Mouse (Mus musculus) liver, adult (tissue): ENCODE measurements at regions not wholly inside any gene's neighbourhood (a gene's known extent, or its start where the extent isn't known, plus 50 kb on each side); places are given as distances from the start of the nearest gene placed in this dataset.

Source experiments
- GATA4 ChIP-seq: IDR thresholded peaks from 2 replicates; pipeline ENCODE4 v1.6.1; 2014; ENCODE audit warnings: mild to moderate bottlenecking, low read length; ENCODE audit not compliant: insufficient replicate concordance

DNA sequence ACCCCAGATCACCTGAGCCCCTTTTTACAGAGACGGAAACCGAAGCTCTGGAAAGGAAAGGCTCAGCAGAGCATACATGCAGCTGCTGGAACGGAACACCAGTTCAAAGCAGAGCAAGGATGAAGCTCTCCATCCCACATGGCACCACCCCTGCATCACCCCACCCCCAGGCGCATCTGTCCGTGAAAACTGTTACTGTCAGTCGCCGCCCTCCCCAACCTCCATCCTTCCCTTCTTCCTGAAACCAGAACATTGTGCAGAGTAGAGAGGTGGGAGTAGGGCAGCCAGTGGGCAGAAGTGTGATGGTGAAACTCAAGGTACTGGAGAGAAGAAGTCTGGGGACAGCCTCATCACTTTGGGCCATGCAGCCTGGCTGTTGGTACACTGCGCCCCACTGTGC is 84.6 kb downstream of the Rplp1 start:
- TF ChIP-seq GATA4, result no peak

DNA sequence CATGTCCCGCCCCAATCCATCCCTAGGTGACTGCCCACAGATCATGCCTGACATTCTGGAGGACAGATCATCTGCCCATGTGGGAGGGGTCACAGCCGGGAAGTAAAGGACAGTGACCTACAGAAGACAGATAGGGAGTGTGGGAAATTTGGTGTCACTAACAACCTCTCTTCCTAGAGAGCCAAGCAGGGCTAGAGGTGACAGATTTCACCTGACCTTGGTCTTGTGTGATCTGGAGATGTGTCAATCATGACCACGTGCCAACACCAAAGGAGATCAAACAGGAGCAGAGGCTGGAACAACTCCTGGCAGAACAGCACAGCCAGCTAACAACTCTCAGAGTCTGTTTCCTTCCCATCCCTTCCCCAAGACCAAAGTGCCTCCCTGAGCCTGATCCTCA is 85.0 kb downstream of the Rplp1 start:
- TF ChIP-seq GATA4, result peak; percentile 80; the same call in 1 of the 2 replicates

DNA sequence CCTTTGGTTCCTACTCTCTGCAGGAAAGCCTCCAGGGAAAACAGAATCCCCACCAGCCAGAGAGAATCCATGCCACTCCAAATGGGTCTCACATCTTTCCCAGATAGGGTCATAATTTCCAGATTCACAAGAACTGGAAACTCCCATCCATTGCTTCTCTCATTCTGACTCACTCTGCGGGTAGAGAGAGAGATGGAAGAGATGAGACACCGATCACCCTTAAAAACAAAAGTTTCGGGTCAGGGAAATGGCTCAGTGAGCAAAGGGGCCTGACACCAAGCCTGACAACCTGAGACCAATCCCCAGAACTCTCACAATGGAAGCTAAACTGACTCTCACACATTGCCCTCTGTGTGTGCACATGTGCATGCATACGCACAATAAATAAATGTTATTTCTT is 86.6 kb downstream of the Rplp1 start:
- no peak for TF ChIP-seq GATA4

DNA sequence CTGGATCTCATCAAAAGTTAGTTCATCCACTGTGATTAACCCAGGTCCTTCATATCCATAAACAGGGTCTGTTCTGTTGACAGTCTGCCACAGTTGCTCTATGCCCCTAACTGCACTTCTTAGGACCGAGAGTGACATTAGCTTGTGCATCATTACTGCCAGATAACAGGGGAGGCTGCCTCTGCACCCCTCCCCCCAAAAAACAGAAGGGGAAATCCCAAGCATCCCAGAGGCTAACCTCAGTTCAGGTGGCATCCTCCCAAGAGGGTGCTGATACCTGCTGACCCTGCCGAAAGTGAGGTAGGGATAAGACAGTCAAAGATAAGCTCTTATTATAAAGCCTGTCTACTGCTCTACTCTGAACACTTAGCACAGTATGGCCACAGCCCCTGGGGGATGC is 87.3 kb downstream of the Rplp1 start:
- no peak for TF ChIP-seq GATA4

DNA sequence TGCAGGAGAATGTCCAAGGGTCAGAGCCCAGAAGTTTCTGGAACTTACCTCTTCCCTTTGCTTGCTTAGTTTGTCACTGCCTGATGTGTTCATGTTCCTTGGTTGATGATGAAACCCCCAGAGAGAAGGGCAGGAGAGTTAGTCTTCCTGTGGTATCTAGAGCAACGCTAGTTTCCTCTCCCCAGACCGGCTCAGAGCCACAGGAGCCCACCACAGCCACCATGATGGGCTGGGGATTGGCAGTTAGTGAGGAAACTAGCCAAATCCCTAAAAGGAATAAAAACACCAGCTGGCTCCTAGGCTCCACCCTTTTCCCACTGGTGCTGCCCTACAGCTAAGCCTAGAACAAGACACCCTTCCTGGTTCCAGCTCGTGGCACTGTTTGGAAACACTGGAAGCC is 87.9 kb downstream of the Rplp1 start:
- TF ChIP-seq GATA4, result no peak

DNA sequence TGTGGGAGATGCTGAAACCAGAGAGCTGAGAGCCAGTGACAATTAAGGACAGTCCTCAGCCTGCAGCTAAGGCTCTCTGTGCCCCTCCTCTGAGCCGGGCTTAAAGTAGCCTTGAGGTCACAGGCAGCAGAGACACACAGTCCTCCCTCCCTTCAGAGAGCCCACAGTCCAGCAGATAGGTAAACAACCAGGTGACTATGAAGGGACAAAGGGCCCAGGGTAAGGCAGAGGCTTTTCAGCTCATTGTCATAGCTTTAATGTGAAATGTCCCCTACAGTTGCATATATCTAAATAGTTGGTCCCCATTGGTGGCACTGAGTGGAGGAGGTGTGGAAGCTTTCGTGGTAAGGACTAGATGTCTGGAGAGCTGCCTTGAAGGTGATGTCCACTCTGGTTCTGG is 88.5 kb downstream of the Rplp1 start:
- TF ChIP-seq GATA4, result no peak

DNA sequence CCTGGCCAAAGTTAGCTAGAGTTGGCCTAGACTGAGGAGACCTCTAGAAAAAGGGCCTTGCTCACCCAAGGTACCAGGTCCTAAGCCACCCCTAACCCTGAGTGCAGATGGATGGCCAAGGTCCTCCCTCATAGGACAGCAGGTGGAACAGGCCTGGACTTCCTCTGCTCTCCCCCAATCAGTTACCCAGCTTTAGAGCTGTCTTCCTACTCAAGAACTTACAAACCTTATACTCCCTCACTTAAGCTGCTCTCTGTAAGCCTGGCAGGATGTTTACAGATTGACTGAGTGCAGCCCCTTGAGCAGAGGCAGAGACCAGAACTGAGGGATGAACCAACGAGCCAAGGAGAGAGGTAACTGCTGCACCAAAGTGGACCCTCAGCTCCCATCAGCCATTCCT is 94.5 kb downstream of the Rplp1 start:
- TF ChIP-seq GATA4, result no peak

DNA sequence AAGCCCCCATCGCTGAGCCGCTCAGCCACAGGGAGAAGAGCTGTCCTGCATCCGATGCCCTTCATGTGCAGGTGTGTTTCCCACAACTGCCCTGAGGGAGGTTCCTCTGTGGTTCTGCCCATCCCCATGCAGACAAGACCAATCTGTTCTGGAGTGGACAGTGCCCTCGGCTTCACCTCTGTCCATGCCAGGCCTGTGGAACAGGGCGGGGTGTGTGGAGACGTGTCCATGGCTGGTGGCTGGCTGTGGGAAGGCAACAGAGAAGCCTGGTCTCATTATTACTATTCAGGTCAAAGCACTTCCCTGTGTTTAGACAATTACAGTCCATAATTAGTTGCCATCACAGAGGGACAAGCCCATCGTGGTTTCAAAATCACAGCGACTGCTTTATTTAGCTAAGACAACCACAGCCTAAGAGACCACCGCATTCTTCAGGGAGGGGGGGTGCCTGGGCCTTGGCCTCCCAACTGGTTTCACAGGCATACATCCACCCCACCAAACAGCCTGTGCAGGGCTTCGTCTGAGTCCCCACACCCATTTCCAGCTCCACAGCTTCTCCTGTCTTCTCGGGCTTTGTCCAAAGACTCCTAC is 97.7 kb downstream of the Rplp1 start:
- TF ChIP-seq GATA4, result no peak

DNA sequence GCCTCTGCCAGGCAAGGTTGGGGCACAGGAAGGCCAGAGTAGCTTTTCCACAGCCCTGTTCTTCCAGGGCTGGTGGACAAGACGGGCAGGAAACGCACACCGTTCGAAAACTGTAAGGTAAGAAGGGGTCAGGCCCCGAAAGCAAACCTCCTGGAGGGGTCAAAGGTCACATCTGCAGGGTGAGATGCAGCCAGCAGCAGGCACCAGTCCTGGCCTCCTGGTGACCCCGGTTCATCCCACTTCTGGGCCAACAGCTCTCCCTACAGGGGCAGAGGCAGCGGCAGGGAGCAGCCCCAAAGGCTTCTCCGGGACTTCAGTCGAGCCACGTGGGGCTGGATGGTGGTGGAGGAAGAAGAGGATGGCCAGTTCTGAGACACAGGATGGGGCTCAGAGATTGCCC is 98.3 kb downstream of the Rplp1 start:
- no peak for TF ChIP-seq GATA4

DNA sequence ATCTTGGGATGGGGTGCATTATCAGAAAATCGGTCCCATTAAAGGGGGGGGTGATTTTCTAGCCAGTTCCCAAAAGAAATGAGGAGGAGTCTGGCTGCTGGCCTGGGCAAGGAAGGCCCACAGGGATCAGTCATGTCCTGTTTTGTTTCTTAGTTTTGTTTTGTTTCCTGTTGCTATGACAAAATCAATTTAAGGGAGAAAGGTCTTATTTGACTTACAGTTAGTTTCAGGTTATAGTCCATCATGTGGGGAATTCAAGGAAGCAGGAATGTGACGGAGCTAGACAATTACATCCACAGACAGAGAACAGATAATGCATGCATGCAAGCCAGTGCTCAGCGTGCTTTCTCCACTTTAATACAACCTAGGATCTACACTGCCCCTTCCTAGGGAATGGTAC is 101.1 kb downstream of the Rplp1 start:
- TF ChIP-seq GATA4, result no peak

DNA sequence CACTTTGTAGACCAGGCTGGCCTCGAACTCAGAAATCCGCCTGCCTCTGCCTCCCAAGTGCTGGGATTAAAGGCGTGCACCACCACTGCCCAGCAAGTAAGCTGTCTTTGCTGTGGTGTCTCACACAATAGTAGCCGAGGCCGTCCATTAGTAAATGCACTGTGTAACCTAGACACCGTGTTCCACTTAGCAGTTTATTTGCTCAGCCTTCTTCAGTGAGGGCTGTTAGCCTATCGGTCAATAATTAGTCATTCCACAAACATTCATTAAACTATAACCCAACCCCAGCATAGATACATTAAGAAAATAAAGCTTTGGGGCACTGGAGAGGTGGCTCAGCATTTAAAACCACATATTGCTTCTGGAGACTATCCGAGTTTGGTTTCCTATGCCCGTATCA is 102.0 kb downstream of the Rplp1 start:
- TF ChIP-seq GATA4, result no peak

DNA sequence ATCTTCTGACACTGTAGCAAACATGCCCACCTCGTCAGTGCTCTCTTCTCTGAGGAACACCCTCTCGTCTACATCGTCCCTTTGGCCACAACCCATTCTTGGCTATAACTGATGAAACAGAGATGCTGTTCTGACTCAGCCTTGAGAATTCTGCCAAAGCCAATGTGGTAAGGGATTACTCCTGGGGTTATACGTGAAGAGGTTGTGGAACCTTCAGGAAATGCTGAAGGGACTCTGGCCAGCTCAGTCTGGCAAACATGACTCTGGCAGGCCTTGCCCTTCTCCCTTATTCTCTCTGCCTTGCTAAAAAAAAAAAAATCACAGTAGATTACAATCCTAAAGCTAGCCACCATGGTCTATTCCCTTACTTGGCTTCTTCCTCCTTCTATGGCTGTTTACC is 103.9 kb downstream of the Rplp1 start:
- no peak for TF ChIP-seq GATA4

DNA sequence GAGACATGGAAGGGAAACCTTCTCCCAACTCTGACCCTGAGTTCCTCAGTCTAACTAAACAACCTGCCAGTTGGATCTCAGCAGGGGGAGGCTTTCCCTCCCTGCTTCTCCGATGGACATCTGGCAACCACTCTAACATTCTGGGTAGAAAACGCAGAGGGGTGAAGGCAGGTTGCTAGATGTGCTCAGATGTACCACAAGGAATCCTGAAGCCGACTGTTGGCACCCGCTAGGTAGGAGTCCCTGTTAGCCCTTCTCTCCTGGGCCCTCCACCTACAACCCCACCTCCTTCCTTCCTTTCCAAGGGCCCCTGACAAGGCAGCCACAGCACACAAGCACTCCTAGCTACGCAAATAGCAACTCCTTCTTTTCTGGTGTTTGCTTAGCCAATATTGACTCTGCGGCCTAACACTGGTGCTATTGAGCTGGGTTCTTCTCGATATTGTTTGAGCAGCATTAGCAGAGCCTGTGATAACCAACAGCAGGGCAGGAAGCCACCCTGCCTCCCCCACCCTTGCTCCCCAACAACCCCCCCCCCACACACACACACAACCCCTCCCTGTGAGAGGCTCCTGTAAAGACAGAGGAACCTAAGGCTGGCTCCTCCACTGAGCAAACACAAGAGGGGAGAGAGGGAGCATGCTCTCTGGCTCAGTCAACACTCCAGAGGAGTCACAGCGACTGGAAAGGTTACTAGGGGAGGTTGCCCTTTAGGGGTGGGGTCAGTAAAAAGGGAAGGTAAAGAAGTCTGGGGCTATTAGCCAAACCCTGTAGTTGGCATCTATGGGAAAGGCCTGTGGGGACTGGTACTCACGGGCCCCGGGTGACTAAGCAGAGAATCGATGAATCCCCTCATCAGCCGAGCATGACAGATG is 105.8 kb downstream of the Rplp1 start:
- no peak for TF ChIP-seq GATA4

DNA sequence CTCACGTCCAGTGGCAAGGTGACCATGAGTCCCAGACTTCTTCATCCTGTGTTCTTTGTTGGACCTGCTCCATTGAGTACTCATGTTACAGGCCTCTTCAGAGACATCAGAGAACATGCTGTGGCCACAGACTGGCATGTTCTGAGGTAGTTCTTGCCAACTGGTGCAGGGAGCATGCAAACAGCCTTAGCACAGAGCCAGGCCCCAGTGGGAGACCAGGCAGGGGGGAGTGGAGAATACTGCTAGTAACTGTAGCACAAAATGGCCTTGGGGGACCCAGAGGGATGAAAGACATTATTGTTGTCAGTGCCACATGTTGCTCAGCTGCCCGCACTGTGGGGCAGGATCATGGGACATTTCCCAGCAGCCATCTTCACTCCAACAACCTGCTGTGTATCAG is 108.4 kb downstream of the Rplp1 start:
- TF ChIP-seq GATA4, result no peak

DNA sequence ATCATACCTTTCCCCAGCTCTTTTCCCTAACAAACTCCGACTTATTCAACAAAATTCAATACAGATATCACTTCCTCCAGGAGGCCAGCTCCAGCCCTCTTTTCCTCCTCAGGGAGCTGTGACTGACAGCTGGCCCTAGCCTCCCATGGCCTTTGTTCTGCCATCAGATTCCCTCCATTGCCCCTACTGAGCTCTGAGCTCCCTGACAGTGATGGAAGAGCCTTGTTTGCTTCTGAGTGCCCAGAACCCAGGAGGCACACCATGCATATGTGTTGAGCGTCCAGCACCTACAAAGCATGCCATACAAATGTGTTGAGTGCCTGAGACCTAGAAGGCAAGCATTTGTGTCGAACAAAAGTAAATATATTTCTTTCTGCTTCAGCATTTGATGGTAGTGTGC is 110.8 kb downstream of the Rplp1 start:
- no peak for TF ChIP-seq GATA4

DNA sequence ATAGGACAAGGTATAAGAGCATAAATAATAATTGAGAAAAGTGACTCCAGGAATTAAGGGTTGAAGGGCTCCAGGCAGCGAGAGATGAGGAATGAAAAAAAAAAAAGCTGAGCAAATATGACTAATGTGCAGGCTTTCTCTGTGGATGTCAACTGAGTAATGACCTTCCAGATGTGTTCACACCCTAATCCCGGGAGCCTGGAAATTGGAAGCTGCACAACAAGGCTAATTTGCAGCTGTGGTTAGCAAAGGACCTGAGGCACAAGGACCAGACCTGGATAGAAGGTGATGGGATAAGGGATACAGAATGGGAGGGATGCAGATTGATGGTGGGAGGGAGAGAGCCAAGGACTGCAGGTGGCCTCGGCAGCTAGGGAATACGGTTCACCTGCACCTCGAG is 111.6 kb downstream of the Rplp1 start:
- no peak for TF ChIP-seq GATA4

DNA sequence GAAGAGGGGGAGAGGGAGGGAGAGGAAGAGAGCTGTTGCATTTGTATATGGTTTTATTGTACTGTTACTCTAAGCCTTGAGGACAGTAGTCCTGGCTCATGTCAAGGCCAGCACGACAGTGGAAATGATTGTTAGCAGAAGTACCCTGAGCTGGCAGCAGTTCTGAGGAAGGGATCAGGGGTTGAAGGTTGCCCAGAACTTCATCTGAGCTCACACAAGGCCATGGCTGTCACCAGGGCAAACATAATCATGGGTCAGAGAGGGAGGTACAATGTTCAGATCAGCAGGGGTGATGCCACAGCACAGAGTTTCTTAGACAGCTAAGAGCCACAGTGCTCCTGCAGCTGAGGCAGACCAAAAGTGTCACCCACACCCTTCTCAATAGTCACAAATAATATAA is 114.8 kb downstream of the Rplp1 start:
- TF ChIP-seq GATA4, result no peak; the same call in 1 of the 2 replicates
